Mouse (Mus musculus): ENCODE results near the gene Pgm3. TPM values are rescaled to one million over a fixed set of nuclear protein-coding genes. Genes with fewer than 3 reads are reported as not detected.

Pgm3 gene
- polyA plus RNA-seq, 1 experiment from 2014 or later: 20.6 TPM

Other genes with a start within 250 kb of the Pgm3 start
- gene Ube2cbp, start 106.9 kb downstream of the Pgm3 start, polyA plus RNA-seq (2015; fragmentation: Nextera tagmentation; extraction: Ambion mirVana): 3.2 and 4.1 TPM in 2 replicates
- gene Dop1a, start 104.7 kb downstream of the Pgm3 start, polyA plus RNA-seq (2015; fragmentation: Nextera tagmentation; extraction: Ambion mirVana): 10.2 and 11.9 TPM in 2 replicates
- gene Rwdd2a, start 149 bp upstream of the Pgm3 start, polyA plus RNA-seq (2015; fragmentation: Nextera tagmentation; extraction: Ambion mirVana): 3.9 and 5.2 TPM in 2 replicates
- gene Me1, start 124.1 kb upstream of the Pgm3 start, polyA plus RNA-seq (2015; fragmentation: Nextera tagmentation; extraction: Ambion mirVana): 19.6 and 26.4 TPM in 2 replicates
- 35.1 and 35.9 TPM in 2 replicates for gene Prss35, start 171.8 kb upstream of the Pgm3 start, polyA plus RNA-seq (2015; fragmentation: Nextera tagmentation; extraction: Ambion mirVana)